Mouse (Mus musculus): ENCODE measurements around the gene Creb5. TPM values are rescaled to one million over a fixed set of nuclear protein-coding genes. Genes with fewer than 3 reads are reported as not detected.
"Not testable (repeated sequence)": the region's sequence is repeated elsewhere in the genome, so short reads cannot be mapped to it uniquely, and the experiment has no call there.

Creb5 gene
- polyA plus RNA-seq, 1 experiment from 2014 or later = 0.20 TPM

GRCm38 (mm10) chr6:53397797-53398196 lies 110.7 kb downstream of the Creb5 start:
- TF ChIP-seq EP300 (IDR thresholded peaks at IDR 0.05; ENCODE audit: low read depth) = no peak
- no peak for TF ChIP-seq CTCF (IDR thresholded peaks at IDR 0.05; ENCODE audit: low read depth)
- H3K27me3 ChIP-seq (ENCODE audit: insufficient read depth, low read length) = no peaks in the 10 kb centered on the region
- H3K36me3 ChIP-seq (replicated peaks; ENCODE audit: insufficient read depth, low read length) = no peaks in the 10 kb centered on the region
- 61% methylated on average over 4 of the region's 4 CpGs for WGBS (ENCODE audit: insufficient replicate concordance)
- ATAC-seq = no peak
- H3K27ac ChIP-seq (ENCODE audit: low read depth) = no peak overlapping the region
- no peak overlapping the region for H3K4me2 ChIP-seq (ENCODE audit: low read depth, low read length)
- H3K4me1 ChIP-seq (ENCODE audit: insufficient read depth) = 0 out of 2 replicates have a peak, but pooled peaks cover 3% of the 10 kb centered on the region
- no peaks in the 10 kb centered on the region for H3K9me3 ChIP-seq (ENCODE audit: low read length)
- H3K4me3 ChIP-seq (ENCODE audit: low read depth, low read length) = no peak overlapping the region
- no peak for DNase-seq
- H3K9ac ChIP-seq (replicated peaks) = no peak overlapping the region

GRCm38 (mm10) chr6:53398297-53399140 lies 111.4 kb downstream of the Creb5 start:
- DNase-seq (no peak), ATAC-seq (no peak)
- Histone ChIP-seq H3K27me3 (ENCODE audit: insufficient read depth, low read length) (no peaks in the 10 kb centered on the region), H3K9ac (replicated peaks) (no peak overlapping the region), H3K9me3 (ENCODE audit: low read length) (no peaks in the 10 kb centered on the region), H3K4me1 (ENCODE audit: insufficient read depth) (0 out of 2 replicates have a peak, but pooled peaks cover 3% of the 10 kb centered on the region), H3K27ac (ENCODE audit: low read depth) (no peak overlapping the region), H3K4me3 (ENCODE audit: low read depth, low read length) (no peak overlapping the region), H3K4me2 (ENCODE audit: low read depth, low read length) (no peak overlapping the region), H3K36me3 (replicated peaks; ENCODE audit: insufficient read depth, low read length) (no peaks in the 10 kb centered on the region)
- TF ChIP-seq CTCF (IDR thresholded peaks at IDR 0.05; ENCODE audit: low read depth) = no peak
- TF ChIP-seq EP300 (IDR thresholded peaks at IDR 0.05; ENCODE audit: low read depth) = no peak
- WGBS (ENCODE audit: insufficient replicate concordance) = 29% methylated on average over 18 of the region's 18 CpGs

GRCm38 (mm10) chr6:53401364-53401763 lies 114.3 kb downstream of the Creb5 start:
- ATAC-seq (no peak), DNase-seq (no peak)
- H3K9ac ChIP-seq (replicated peaks) = no peak overlapping the region
- WGBS (ENCODE audit: insufficient replicate concordance) = 73% methylated on average over 6 of the region's 6 CpGs
- H3K9me3 ChIP-seq (ENCODE audit: low read length) = no peaks in the 10 kb centered on the region
- no peak overlapping the region for H3K4me3 ChIP-seq (ENCODE audit: low read depth, low read length)
- H3K4me2 ChIP-seq (ENCODE audit: low read depth, low read length) = no peak overlapping the region
- 0 out of 2 replicates have a peak, but pooled peaks cover 3% of the 10 kb centered on the region for H3K4me1 ChIP-seq (ENCODE audit: insufficient read depth)
- no peak for TF ChIP-seq EP300 (IDR thresholded peaks at IDR 0.05; ENCODE audit: low read depth)
- TF ChIP-seq CTCF (IDR thresholded peaks at IDR 0.05; ENCODE audit: low read depth) = no peak
- H3K36me3 ChIP-seq (replicated peaks; ENCODE audit: insufficient read depth, low read length) = no peaks in the 10 kb centered on the region
- H3K27me3 ChIP-seq (ENCODE audit: insufficient read depth, low read length) = no peaks in the 10 kb centered on the region
- no peak overlapping the region for H3K27ac ChIP-seq (ENCODE audit: low read depth)

GRCm38 (mm10) chr6:53402551-53402950 lies 115.5 kb downstream of the Creb5 start:
- not testable (repeated sequence) for H3K9me3 ChIP-seq (ENCODE audit: low read length); H3K4me2 ChIP-seq (ENCODE audit: low read depth, low read length); DNase-seq; H3K4me3 ChIP-seq (ENCODE audit: low read depth, low read length); H3K27ac ChIP-seq (ENCODE audit: low read depth); H3K4me1 ChIP-seq (ENCODE audit: insufficient read depth); H3K9ac ChIP-seq (replicated peaks); H3K36me3 ChIP-seq (replicated peaks; ENCODE audit: insufficient read depth, low read length); H3K27me3 ChIP-seq (ENCODE audit: insufficient read depth, low read length); ATAC-seq
- 85% methylated on average over 6 of the region's 7 CpGs for WGBS (ENCODE audit: insufficient replicate concordance)

GRCm38 (mm10) chr6:53409183-53409582 lies 122.1 kb downstream of the Creb5 start:
- Histone ChIP-seq H3K4me2 (ENCODE audit: low read depth, low read length) (no peak overlapping the region), H3K4me3 (ENCODE audit: low read depth, low read length) (no peak overlapping the region), H3K27ac (ENCODE audit: low read depth) (no peak overlapping the region), H3K4me1 (ENCODE audit: insufficient read depth) (no peaks in the 10 kb centered on the region), H3K27me3 (ENCODE audit: insufficient read depth, low read length) (0 out of 2 replicates have a peak, but pooled peaks cover 5% of the 10 kb centered on the region), H3K36me3 (replicated peaks; ENCODE audit: insufficient read depth, low read length) (no peaks in the 10 kb centered on the region), H3K9ac (replicated peaks) (no peak overlapping the region), H3K9me3 (ENCODE audit: low read length) (no peaks in the 10 kb centered on the region)
- 86% methylated on average over 6 of the region's 6 CpGs for WGBS (ENCODE audit: insufficient replicate concordance)
- TF ChIP-seq CTCF (IDR thresholded peaks at IDR 0.05; ENCODE audit: low read depth) = no peak
- TF ChIP-seq EP300 (IDR thresholded peaks at IDR 0.05; ENCODE audit: low read depth) = no peak
- ATAC-seq = no peak
- DNase-seq = no peak

- Histone ChIP-seq H3K4me1 (ENCODE audit: insufficient read depth) (no peaks in the 10 kb centered on the region), H3K9ac (replicated peaks) (no peak overlapping the region), H3K27me3 (ENCODE audit: insufficient read depth, low read length) (no peaks in the 10 kb centered on the region; the same call in 1 of the 2 replicates), H3K36me3 (replicated peaks; ENCODE audit: insufficient read depth, low read length) (no peaks in the 10 kb centered on the region), H3K9me3 (ENCODE audit: low read length) (no peaks in the 10 kb centered on the region), H3K27ac (ENCODE audit: low read depth) (no peak overlapping the region), H3K4me3 (ENCODE audit: low read depth, low read length) (no peak overlapping the region), H3K4me2 (ENCODE audit: low read depth, low read length) (no peak overlapping the region)
- TF ChIP-seq EP300 (IDR thresholded peaks at IDR 0.05; ENCODE audit: low read depth) (no peak), CTCF (IDR thresholded peaks at IDR 0.05; ENCODE audit: low read depth) (no peak)
- DNase-seq (no peak), ATAC-seq (no peak)
- 62% methylated on average over 3 of the region's 3 CpGs for WGBS (ENCODE audit: insufficient replicate concordance)
These were observed 134.3 kb downstream of the Creb5 start for GRCm38 (mm10) chr6:53421345-53421744.
